Mouse (Mus musculus): ENCODE measurements around the gene P2rx7.

DNA sequence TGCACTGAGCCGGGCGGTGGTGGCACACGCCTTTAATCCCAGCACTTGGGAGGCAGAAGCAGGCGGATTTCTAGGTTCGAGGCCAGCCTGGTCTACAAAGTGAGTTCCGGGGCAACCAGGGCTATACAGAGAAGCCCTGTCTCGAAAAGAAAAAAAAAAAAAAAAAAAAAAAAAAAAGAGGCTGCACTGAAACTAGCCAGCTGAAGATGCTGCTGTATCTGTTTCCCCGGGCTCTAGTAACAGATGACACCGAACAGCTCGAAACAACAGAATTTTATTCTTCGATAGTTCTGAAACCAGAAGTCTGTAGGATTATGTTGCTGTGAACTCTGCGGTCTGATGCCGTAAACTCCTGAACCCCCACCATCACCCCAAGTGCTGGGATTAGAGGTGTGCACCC lies 81.7 kb downstream of the P2rx7 start:
- TF ChIP-seq CTCF (IDR thresholded peaks at IDR 0.05; ENCODE audit: insufficient read depth, low read depth, low read length) (no peak), POLR2A (IDR thresholded peaks at IDR 0.05; ENCODE audit: insufficient read depth, low read depth, low read length) (no peak)

Data from olfactory bulb, adult 2 months (tissue).